Mouse (Mus musculus): ENCODE results near the gene Cabp4.
"Not testable (repeated sequence)": the region's sequence is repeated elsewhere in the genome, so short reads cannot be mapped to it uniquely, and the experiment has no call there.

Gene Cabp4

DNA sequence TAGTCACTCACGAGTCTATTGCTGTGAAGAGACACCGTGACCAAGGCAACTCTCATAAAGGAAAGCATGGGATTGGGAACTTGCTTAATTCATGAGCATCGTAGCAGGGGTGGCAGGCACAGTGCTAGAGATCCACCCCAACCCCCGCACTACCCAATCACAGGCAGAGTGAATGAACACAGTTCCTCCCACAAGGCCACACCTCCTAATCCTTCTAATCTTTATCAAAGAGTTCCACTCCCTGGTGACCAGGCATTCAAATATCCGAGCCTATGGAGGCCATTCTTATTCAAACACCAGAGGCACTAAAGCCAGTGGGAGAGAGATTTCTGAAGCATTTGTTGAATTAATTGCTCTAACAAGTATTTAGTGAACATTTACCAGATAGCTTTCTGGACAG lies 2.1 kb upstream of the Cabp4 start:
- Histone ChIP-seq H3K36me3 (ENCODE audit: control insufficient read depth, insufficient read depth, low read length, poor library complexity, severe bottlenecking) (peaks cover 3% of the 10 kb centered on the region; the same call in 1 of the 2 replicates), H3K27me3 (ENCODE audit: control insufficient read depth, insufficient read depth, low read length, poor library complexity, severe bottlenecking) (no peaks in the 10 kb centered on the region)
- no peak for DNase-seq (ENCODE audit: low read depth, low spot score)

DNA sequence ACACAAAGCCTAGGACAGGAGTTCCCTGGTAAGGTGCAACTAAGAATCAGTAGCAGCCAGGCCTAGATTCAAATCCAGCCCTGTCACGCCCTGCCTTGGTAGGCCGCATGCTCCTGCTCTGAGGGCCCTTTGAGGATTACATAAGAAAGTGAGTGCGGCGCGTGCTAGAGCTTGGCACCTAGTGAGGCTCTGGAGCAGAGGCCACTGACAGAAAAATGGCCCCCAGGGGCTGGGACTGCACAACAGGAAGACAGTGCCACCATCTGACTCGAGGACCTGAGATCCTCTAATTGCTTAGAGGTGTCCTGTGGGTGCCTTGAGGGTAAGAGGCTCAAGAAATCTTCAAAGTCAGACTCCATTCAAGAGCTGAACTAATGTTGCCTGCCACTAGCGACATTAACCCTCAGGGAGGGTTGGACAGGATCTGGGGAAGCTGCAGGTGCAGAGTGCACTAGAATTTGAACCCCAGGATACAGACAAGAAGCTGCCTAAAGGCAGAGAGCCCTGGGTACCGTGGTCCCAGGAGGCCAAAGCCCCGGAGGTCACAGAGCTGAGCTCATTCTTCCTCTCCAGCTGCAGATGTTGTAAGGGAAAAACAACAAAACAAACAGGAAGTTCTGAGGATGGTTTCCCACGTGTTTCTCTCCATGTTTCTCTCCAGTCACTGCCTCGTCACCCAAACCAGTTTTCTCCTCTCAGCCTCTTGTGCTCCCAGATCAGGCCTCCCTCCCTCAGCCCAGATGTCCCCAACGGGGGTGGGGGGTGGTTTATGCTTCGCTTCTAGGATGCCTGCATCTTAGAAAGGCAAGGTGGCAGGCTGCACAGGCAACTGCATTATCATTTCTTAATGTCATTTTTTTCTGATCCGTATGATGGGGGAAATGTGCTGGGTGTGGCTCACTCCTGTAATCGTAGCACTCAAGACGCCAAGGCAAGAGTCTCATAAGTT lies 991 bp upstream of the Cabp4 start:
- Histone ChIP-seq H3K36me3 (ENCODE audit: control insufficient read depth, insufficient read depth, low read length, poor library complexity, severe bottlenecking) (no peaks in the 10 kb centered on the region), H3K27me3 (ENCODE audit: control insufficient read depth, insufficient read depth, low read length, poor library complexity, severe bottlenecking) (no peaks in the 10 kb centered on the region)
- DNase-seq (ENCODE audit: low read depth, low spot score): peak; percentile 64

DNA sequence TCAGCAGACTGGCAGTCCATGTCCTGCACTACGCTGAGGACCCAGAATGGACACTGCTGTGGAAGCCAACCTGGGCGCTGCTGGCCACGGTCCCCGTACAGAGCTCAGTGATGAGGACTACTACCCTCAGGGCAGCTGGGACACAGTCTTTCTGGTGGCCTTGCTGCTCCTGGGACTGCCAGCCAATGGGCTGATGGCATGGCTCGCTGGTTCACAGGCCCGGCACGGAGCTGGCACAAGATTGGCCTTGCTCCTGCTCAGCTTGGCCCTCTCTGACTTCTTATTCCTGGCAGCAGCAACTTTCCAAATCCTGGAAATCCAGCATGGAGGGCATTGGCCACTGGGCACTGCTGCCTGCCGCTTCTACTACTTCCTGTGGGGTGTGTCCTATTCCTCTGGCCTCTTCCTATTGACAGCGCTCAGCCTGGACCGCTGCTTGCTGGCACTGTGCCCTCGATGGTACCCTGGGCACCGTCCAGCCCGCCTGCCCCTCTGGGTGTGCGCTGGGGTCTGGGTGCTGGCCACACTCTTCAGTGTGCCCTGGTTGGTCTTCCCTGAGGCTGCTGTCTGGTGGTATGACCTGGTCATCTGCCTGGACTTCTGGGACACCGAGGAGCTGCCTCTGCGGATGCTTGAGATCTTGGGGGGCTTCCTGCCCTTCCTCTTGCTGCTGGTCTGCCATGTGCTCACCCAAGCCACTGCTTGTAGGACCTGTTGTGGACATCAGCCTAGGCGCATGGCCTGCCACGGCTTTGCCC lies 1.2 kb downstream of the Cabp4 start:
- Histone ChIP-seq H3K27me3 (ENCODE audit: control insufficient read depth, insufficient read depth, low read length, poor library complexity, severe bottlenecking) (no peaks in the 10 kb centered on the region), H3K36me3 (ENCODE audit: control insufficient read depth, insufficient read depth, low read length, poor library complexity, severe bottlenecking) (no peaks in the 10 kb centered on the region)
- DNase-seq (ENCODE audit: low read depth, low spot score): no peak

DNA sequence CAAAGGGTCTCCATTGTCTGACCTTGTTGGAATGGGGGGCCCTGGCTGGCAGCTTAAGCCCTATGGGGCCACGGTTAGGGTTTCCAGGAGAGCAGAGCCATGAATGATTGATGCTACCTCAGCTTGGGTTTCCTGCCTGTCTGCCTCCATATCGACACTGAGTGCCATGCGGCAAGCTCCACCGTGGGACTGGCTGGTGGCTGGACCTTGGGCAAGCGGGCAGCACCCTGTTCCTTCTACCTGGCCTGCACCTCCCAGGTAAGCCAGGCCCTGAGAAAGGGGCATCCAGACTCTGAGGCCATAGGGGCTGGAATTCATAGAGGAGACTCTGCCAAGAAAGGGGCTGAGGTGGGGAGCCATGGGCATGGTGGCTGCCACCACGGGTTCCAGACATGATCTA lies 3.7 kb downstream of the Cabp4 start:
- Histone ChIP-seq H3K36me3 (ENCODE audit: control insufficient read depth, insufficient read depth, low read length, poor library complexity, severe bottlenecking) (no peaks in the 10 kb centered on the region), H3K27me3 (ENCODE audit: control insufficient read depth, insufficient read depth, low read length, poor library complexity, severe bottlenecking) (no peaks in the 10 kb centered on the region)
- DNase-seq (ENCODE audit: low read depth, low spot score): no peak

DNA sequence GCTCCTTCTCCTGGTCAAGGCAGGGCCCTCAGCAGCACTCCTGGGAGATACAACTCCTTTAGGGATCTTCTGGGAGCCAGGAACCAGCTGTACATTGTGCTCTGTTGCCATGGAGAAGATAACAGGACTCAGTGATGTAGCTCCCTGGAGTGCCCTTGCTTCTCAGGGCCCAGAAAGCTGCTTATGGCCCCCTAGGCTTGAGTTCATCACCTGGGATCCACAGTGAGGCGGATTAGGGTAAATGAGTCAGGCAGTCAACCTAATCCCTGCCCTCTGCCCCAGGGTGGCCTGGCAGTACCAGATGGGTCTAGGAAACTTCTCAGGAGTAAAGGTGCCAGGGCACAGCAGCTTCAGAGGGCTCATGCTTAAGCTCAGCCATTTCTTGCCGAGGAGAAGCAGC lies 4.4 kb downstream of the Cabp4 start, which contains the start of gene Gpr152:
Gene Gpr152 (plus strand): TSS at position 342 of the 400 bp plus-strand sequence.
- no peaks in the 10 kb centered on the region for H3K36me3 ChIP-seq (ENCODE audit: control insufficient read depth, insufficient read depth, low read length, poor library complexity, severe bottlenecking)
- no peak for DNase-seq (ENCODE audit: low read depth, low spot score)
- H3K27me3 ChIP-seq (ENCODE audit: control insufficient read depth, insufficient read depth, low read length, poor library complexity, severe bottlenecking): no peaks in the 10 kb centered on the region

DNA sequence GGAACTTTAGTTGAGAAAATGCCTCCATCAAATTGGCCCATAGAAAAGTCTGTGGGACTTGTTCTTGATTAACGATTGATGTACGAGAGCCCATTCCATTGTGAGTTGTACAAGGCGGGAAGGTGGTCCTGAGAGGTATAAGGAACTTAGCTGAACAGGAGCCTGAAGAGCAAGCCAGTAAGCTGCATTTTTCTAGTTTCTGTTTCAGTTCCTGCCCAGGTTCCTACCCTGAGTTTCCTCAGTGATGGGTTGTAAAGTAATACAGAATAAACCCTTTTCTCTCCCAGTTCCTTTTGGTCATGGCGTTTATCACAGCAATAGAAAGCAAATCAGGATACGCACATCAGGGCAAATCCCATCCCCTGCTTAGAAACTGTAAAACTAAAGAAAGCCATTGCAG lies 5.9 kb downstream of the Cabp4 start:
- DNase-seq (ENCODE audit: low read depth, low spot score): peak; percentile 69
- no peaks in the 10 kb centered on the region for H3K27me3 ChIP-seq (ENCODE audit: control insufficient read depth, insufficient read depth, low read length, poor library complexity, severe bottlenecking)
- peaks cover under 1% of the 10 kb centered on the region; the same call in 1 of the 2 replicates for H3K36me3 ChIP-seq (ENCODE audit: control insufficient read depth, insufficient read depth, low read length, poor library complexity, severe bottlenecking)

DNA sequence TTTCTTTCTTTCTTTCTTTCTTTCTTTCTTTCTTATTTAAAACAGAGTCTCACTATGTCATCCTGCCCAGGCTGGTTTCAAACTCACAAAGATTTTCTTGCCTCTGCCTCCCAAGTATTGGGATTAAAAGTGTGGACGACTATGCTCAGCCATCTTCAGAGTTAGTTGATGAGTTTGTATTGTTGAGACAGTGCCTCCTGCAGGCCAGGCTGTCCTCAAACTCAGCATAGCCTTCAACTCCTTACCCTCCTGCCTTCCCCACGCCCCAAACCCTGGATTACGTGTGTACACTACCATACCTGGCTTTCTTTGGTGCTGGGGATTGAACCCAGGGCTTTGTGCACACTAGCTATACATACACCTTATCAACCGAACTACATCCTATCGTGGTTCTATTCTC lies 7.4 kb downstream of the Cabp4 start:
- H3K36me3 ChIP-seq (ENCODE audit: control insufficient read depth, insufficient read depth, low read length, poor library complexity, severe bottlenecking): peaks cover 6% of the 10 kb centered on the region
- DNase-seq (ENCODE audit: low read depth, low spot score): no peak

DNA sequence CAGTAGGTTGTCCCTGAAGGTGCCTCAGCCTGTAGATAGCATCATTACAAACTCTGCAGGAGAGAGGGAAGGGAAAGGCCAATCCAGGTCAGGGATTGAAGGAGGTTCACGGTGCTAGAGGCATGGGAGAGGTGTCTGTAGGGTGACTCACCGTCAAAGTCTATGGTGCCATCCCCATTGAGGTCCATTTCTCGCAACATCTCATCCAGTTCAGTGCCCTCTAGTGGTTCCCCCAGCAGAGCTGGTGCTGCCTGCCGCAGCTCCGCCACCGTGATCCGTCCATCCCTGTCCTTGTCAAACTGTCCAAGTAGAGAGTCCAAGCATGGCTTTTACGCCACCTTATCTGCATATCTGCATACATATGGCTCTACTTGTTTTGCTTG lies 7.9 kb downstream of the Cabp4 start:
- H3K36me3 ChIP-seq (ENCODE audit: control insufficient read depth, insufficient read depth, low read length, poor library complexity, severe bottlenecking): peaks cover 11% of the 10 kb centered on the region
- H3K27me3 ChIP-seq (ENCODE audit: control insufficient read depth, insufficient read depth, low read length, poor library complexity, severe bottlenecking): not testable (repeated sequence)
- peak; percentile 48 for DNase-seq (ENCODE audit: low read depth, low spot score)

More for the DNA sequence above, 7.4 kb downstream of the Cabp4 start:
- no peaks in the 10 kb centered on the region for H3K27me3 ChIP-seq (ENCODE audit: control insufficient read depth, insufficient read depth, low read length, poor library complexity, severe bottlenecking)

DNA sequence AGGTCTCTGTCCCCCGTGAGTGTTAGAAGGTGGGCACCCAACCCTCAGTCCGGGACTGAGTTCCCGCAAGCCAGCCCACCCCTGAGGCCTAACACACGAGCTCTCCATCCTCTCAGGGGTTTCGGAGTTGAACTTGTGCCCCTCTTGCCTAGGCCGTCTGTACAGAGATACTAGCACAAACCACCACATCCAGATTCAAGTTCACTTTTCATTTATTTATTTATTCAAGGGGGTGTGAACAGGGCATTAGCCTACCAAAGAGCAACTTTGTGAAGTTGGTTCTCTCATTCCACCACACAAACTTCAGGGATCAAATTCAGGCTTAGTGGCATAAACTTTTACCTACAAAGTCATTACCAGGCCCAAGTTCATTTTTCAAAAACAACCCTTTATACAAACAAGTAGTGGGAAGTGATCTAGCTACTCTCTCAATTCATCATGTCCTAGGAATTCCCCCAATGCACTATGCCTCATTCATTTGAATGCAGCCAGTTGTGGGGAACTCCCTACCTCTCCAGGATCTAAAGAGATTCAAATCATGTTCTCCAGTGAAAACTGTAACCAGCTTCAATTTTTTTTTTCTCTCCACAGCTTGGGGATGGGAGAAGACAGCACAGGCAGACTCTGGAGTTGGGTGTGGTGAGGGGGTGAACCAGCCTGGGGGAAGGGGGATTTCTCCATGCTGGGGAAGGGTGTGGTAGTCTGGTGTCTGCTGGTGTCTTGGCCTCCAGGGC lies 8.4 kb downstream of the Cabp4 start:
- peaks cover 16% of the 10 kb centered on the region for H3K36me3 ChIP-seq (ENCODE audit: control insufficient read depth, insufficient read depth, low read length, poor library complexity, severe bottlenecking)
- not testable (repeated sequence) for DNase-seq (ENCODE audit: low read depth, low spot score); H3K27me3 ChIP-seq (ENCODE audit: control insufficient read depth, insufficient read depth, low read length, poor library complexity, severe bottlenecking)

DNA sequence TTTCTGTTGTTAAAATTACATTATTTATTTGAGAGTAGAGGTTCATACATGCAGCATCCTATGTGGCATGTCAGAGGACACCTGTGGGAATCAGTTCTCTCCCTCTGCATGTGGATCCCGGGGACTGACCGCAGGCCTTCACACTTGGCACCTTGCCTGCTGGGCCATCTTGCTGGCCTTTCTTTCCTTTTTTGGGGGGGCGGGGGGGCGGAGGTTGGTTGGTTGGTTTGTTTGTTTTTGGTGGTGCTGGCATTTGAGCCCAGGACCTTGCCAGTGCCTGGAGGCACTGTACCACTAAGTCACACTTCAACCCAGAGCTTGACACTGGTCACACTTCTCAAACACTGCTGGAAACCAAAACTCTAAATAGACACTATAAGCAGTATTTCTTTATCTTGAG lies 9.5 kb downstream of the Cabp4 start:
- no peaks in the 10 kb centered on the region for H3K27me3 ChIP-seq (ENCODE audit: control insufficient read depth, insufficient read depth, low read length, poor library complexity, severe bottlenecking)
- DNase-seq (ENCODE audit: low read depth, low spot score): no peak
- peaks cover 20% of the 10 kb centered on the region for H3K36me3 ChIP-seq (ENCODE audit: control insufficient read depth, insufficient read depth, low read length, poor library complexity, severe bottlenecking)

DNA sequence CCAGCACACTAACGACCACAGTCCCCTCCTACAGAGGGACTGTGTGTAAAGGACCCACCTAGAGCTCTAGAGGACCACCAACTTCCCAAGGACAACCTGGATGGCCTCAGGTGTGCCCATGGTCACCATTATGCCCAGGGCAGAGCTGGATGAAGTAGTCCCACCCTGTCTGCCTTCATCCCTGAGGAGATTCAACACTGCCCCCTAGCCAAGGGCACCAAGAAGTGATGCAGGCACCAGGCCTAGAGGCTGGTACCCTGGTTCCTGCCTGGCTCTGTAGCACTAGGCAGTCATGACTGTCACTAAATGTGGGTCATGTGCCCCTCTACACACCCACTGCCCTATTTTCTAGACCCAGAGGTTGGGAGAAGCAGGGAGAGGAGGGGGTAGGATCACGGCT lies 12.1 kb downstream of the Cabp4 start:
- no peak for DNase-seq (ENCODE audit: low read depth, low spot score)
- H3K36me3 ChIP-seq (ENCODE audit: control insufficient read depth, insufficient read depth, low read length, poor library complexity, severe bottlenecking): peaks cover 22% of the 10 kb centered on the region
- H3K27me3 ChIP-seq (ENCODE audit: control insufficient read depth, insufficient read depth, low read length, poor library complexity, severe bottlenecking): no peaks in the 10 kb centered on the region

DNA sequence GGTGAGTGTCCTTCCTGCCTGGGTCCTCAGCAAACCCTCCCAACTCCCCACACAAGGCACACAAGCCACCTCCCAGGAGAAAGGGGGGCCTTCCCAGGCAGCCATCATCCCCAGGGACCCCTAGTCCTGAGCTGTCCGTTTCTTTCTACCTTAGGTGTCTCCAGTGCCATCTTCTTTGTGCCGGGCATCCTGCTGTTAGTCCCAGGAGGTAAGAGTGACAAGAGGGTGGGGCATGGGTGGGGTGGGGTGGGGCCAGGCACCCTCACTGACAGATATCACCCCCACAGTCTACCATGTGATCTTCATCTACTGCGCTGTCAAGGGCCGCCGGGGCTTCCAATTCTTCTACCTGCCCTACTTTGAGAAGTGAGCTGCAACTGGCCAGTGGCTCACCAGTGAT lies 12.8 kb downstream of the Cabp4 start:
- Histone ChIP-seq H3K27me3 (ENCODE audit: control insufficient read depth, insufficient read depth, low read length, poor library complexity, severe bottlenecking) (no peaks in the 10 kb centered on the region), H3K36me3 (ENCODE audit: control insufficient read depth, insufficient read depth, low read length, poor library complexity, severe bottlenecking) (peaks cover 22% of the 10 kb centered on the region)
- no peak for DNase-seq (ENCODE audit: low read depth, low spot score)

DNA sequence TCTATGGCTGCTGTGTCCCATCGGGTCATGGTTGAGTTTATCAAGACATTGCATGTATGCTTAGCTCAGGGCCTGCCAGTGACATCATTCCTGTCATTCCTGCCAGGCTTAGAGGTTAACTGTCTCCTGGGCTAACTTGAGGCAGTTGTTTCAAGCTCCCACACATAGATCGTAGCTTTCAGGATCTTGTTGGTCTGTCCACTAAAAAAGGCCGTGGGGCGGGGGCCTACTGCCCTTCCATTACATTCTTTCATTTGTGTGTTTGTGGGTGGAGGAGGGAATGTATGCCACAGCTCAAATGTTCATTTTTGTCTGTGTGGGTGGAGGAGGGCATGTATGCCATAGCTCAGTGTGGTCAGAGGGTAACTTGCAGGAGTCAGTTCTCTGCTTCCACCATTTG lies 13.7 kb downstream of the Cabp4 start:
- DNase-seq (ENCODE audit: low read depth, low spot score): no peak
- H3K27me3 ChIP-seq (ENCODE audit: control insufficient read depth, insufficient read depth, low read length, poor library complexity, severe bottlenecking): no peaks in the 10 kb centered on the region

DNA sequence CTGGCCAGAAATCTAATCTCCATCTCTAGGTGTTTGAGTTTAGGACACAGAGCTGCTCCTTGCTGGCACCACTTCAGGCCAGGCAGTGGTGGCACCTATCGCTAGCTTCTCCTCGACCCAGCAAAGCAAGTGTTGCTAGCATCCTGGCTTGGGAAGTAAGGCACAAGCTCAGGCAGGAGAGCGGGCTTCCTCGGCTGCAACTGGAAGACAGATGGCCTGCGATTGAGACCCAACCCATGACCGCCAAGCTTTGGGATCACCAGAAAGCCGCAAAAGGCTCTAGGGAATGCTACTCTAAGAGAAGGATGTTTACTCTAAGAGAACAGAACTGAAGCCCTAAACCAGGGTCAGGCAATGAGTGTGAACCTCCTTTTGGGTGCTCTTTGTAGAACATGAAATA lies 14.4 kb downstream of the Cabp4 start:
- H3K27me3 ChIP-seq (ENCODE audit: control insufficient read depth, insufficient read depth, low read length, poor library complexity, severe bottlenecking): no peaks in the 10 kb centered on the region
- peaks cover 22% of the 10 kb centered on the region for H3K36me3 ChIP-seq (ENCODE audit: control insufficient read depth, insufficient read depth, low read length, poor library complexity, severe bottlenecking)
- DNase-seq (ENCODE audit: low read depth, low spot score): no peak

More for the DNA sequence above, 13.7 kb downstream of the Cabp4 start:
- peaks cover 22% of the 10 kb centered on the region for H3K36me3 ChIP-seq (ENCODE audit: control insufficient read depth, insufficient read depth, low read length, poor library complexity, severe bottlenecking)
